Mouse (Mus musculus) testis, adult 2 months (tissue): ENCODE measurements around the gene Rpl37.

Experiments used
- CTCF ChIP-seq: fragments of 200-500 bp; IDR thresholded peaks from 2 replicates; pipeline ENCODE4 v1.5.1; 2012; ENCODE audit warnings: low read depth, mild to moderate bottlenecking, inconsistent platforms, low read length, moderate library complexity; ENCODE audit not compliant: control insufficient read depth, insufficient read depth, insufficient replicate concordance
- POLR2A ChIP-seq: fragments of 200-500 bp; IDR thresholded peaks from 2 replicates; pipeline ENCODE4 v1.6.1; 2012; ENCODE audit warnings: low read depth, mild to moderate bottlenecking, inconsistent platforms, low read length, moderate library complexity; ENCODE audit not compliant: control insufficient read depth

DNA sequence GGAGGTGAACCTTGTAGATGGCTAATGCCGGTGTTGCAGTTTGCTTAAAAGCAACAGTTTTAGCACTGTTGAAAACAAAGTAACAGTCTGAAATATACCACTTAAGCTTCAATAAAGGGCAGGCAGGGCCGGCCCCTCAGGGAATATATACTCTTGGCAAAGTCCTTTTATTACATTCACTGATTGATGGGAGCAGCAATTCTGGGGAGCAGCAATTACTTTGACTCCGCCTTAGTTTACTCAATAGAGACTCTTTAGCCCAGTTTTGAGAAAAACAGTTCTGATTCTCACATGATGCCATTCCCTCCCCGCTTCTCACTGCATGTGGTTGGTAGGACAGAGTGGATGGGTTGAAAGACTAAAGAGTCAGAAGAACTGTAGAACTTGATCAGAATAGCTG lies 32.7 kb downstream of the Rpl37 start:
- TF ChIP-seq CTCF (no peak), POLR2A (no peak)
